Mouse (Mus musculus): ENCODE data around the gene Csf3r.

DNA sequence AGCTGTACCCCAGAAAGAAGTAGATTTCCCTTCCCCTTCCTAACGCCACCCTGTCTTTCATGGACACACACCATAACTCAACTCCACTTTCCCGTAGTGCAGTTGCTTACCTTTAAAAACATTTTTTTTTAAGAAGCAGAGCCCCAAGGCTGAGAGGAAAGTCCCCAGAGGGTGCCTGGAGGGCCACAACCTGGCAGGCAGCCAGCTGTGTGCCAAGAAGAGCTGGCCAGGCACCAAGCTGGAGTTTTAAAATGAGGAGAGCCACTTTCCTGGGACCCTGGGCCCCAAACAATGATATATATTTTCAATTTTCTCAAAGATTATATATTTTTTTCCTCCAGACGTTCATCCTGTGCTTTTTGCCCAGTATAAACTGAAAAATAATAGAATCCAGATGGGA, 37.3 kb upstream of the Csf3r start:
- TF ChIP-seq GATA1 (IDR thresholded peaks at IDR 0.05; ENCODE audit: borderline replicate concordance, low read length) (no peak), FLI1 (IDR thresholded peaks at IDR 0.05; ENCODE audit: low read length) (no peak)

Measured in megakaryocyte, embryonic 14.5 days (primary cell).